Comparison of ENCODE assay signal across 13 mouse cellular contexts in genomic region chr3:88213019-88213418, GRCm38 (mm10). TPM values are rescaled to one million over a fixed set of nuclear protein-coding genes. Genes with fewer than 3 reads are reported as not detected.
A peak's percentile ranks its signal among the peaks of the same experiment; 100 is the strongest.
DNase-seq lines count a peak whose midpoint lies in the region; ATAC-seq lines count a peak whose summit lies in the region.
"Had no signal": no experiment of that assay in that cellular context is flagged by ENCODE, and none has a peak within 500 bp of the region (broad histone marks: within the 10 kb centered on the region; RNA-seq: fewer than 3 reads in every experiment).

No protein-coding gene starts in this region.

- H3K4me1 ChIP-seq in hindbrain, embryonic 13.5 days (replicated peaks) = peaks cover 63% of the 10 kb centered on the region
- peaks cover 27% of the 10 kb centered on the region for H3K4me1 ChIP-seq in midbrain, embryonic 14.5 days (ENCODE audit: control insufficient read depth, insufficient read depth, low read length)

- H3K4me2 ChIP-seq in hindbrain, embryonic 13.5 days = peak overlapping the region; percentile 86
- peak overlapping the region; percentile 59 for H3K4me2 ChIP-seq in midbrain, embryonic 14.5 days (ENCODE audit: low read length)
- H3K4me2 ChIP-seq: lung, embryonic 15.5 days; stomach, embryonic 15.5 days had no signal

- WGBS in hindbrain, embryonic 13.5 days = 7% methylated on average over 2 of the region's 2 CpGs
- 10% methylated on average over 2 of the region's 2 CpGs for whole genome bisulfite sequencing in midbrain, embryonic 14.5 days

- intact Hi-C loops in gastrocnemius, postnatal 14 days (cut with DNase I; ENCODE audit: low total_unique reads) = no loop called here

- DNase-seq in Muller cell, postnatal 12 days (ENCODE audit: inconsistent ontology term) = peak; percentile 16
- DNase-seq in c-Kit-positive CD71-positive TER-119-positive erythroid progenitor cells, embryonic 14.5 days (ENCODE audit: low spot score) = peak; percentile 32
- no peak for DNase-seq in midbrain, embryonic 14.5 days
- no peak for DNase-seq in gastrocnemius, postnatal 14 days
- no peak for DNase-seq in layer of hippocampus, postnatal 36 days
- DNase-seq: heart, adult 11 months; heart, postnatal 14 days had no signal

- no peaks in the 10 kb centered on the region for H3K9me3 ChIP-seq in hindbrain, embryonic 13.5 days
- H3K9me3 ChIP-seq in midbrain, embryonic 14.5 days (ENCODE audit: control insufficient read depth, low read length) = no peaks in the 10 kb centered on the region
- H3K9me3 ChIP-seq: lung, embryonic 15.5 days; stomach, embryonic 15.5 days had no signal

- H3K4me3 ChIP-seq in hindbrain, embryonic 13.5 days = peak overlapping the region; percentile 75
- H3K4me3 ChIP-seq in midbrain, embryonic 14.5 days (replicated peaks; ENCODE audit: low read depth, low read length) = peak overlapping the region; percentile 55
- H3K4me3 ChIP-seq: lung, embryonic 15.5 days; myocyte; stomach, embryonic 15.5 days had no signal

- peak overlapping the region; percentile 99 for H3K9ac ChIP-seq in hindbrain, embryonic 13.5 days
- peak overlapping the region; percentile 82; the same call in 1 of the 2 replicates for H3K9ac ChIP-seq in midbrain, embryonic 14.5 days (replicated peaks; ENCODE audit: low read length)
- H3K9ac ChIP-seq: lung, embryonic 15.5 days; stomach, embryonic 15.5 days had no signal

- peak overlapping the region; percentile 99 for H3K27ac ChIP-seq in hindbrain, embryonic 13.5 days
- peak overlapping the region; percentile 87 for H3K27ac ChIP-seq in midbrain, embryonic 14.5 days (replicated peaks; ENCODE audit: low read depth, low read length)
- H3K27ac ChIP-seq: lung, embryonic 15.5 days; stomach, embryonic 15.5 days had no signal

- peaks cover 60% of the 10 kb centered on the region for H3K27me3 ChIP-seq in hindbrain, embryonic 13.5 days
- peaks cover 57% of the 10 kb centered on the region for H3K27me3 ChIP-seq in midbrain, embryonic 14.5 days (ENCODE audit: control insufficient read depth, insufficient read depth, low read length)

- ATAC-seq in hindbrain, embryonic 13.5 days (ENCODE audit: low FRiP score) = no peak
- ATAC-seq in midbrain, embryonic 14.5 days (ENCODE audit: low FRiP score, low TSS enrichment) = no peak
- ATAC-seq in erythroid progenitor cell, adult 5-6 weeks (replicated peaks; ENCODE audit: low FRiP score, poor library complexity, severe bottlenecking) = no peak

- H3K36me3 ChIP-seq in hindbrain, embryonic 13.5 days = peaks cover 19% of the 10 kb centered on the region
- peaks cover 21% of the 10 kb centered on the region; the same call in 1 of the 2 replicates for H3K36me3 ChIP-seq in midbrain, embryonic 14.5 days (ENCODE audit: control insufficient read depth, insufficient read depth, low read length)
- H3K36me3 ChIP-seq: lung, embryonic 15.5 days; stomach, embryonic 15.5 days had no signal

RNA-seq across cellular contexts. Expression of gene Rhbg, which starts 41.5 kb away (rescaled TPM):
- polyA plus RNA-seq in hindbrain, embryonic 13.5 days (2015; fragmentation: Nextera tagmentation; extraction: Ambion mirVana) = 0.22 and 0.32 TPM in 2 replicates
- polyA plus RNA-seq in midbrain, embryonic 14.5 days (2014; fragmentation: Nextera tagmentation; extraction: Ambion mirVana) = 0.21 and 0.22 TPM in 2 replicates
- not detected in 2 replicates for total RNA-seq in erythroid progenitor cell, adult 5-6 weeks (2015; ENCODE audit: low replicate concordance)
- not detected in 2 replicates for total RNA-seq in erythroid progenitor cell, adult 5-6 weeks (2017; ENCODE audit: low replicate concordance)
- not detected for total RNA-seq in gastrocnemius, postnatal 14 days (2021)
- not detected for total RNA-seq in layer of hippocampus, postnatal 36 days (2021)
- total RNA-seq: heart, postnatal 14 days; left cerebral cortex, postnatal 25 days had no signal
- polyA plus RNA-seq: myocyte had no signal

Comparison
In these comparisons a context has a peak if more than half of its experiments do, and no peak if none do; other contexts are left out.
1. DNase-seq: peak in Muller cell, postnatal 12 days (single experiment) and c-Kit-positive CD71-positive TER-119-positive erythroid progenitor cells, embryonic 14.5 days (single experiment); none in midbrain, embryonic 14.5 days (single experiment), gastrocnemius, postnatal 14 days (single experiment) and layer of hippocampus, postnatal 36 days (0 of 2).